Mouse (Mus musculus): Measurements from ENCODE around the gene Irf2bp1. TPM values are rescaled to one million over a fixed set of nuclear protein-coding genes. Genes with fewer than 3 reads are reported as not detected.
A peak's percentile ranks its signal among the peaks of the same experiment; 100 is the strongest.

The Irf2bp1 gene
- total RNA-seq, 2 experiments from 2014 or later, result 18.2 to 20.5 TPM

GRCm38 (mm10) chr7:19021048-19021447 lies 17.2 kb downstream of the Irf2bp1 start:
- intact Hi-C loops (cut with DNase I), result no loop called here
- no peak overlapping the region for H3K4me3 ChIP-seq
- no peak overlapping the region for H3K27ac ChIP-seq
- no peak for TF ChIP-seq CTCF (IDR thresholded peaks at IDR 0.05)
- DNase-seq, result no peak

- Histone ChIP-seq H3K4me3 (no peak overlapping the region), H3K27ac (no peak overlapping the region)
- no peak for TF ChIP-seq CTCF (IDR thresholded peaks at IDR 0.05)
- DNase-seq, result no peak
- intact Hi-C loops (cut with DNase I), result loop anchor here (2.0 kb wide), 2 partner anchors 16 to 126 kb away; no protein-coding TSS in a partner anchor
Observed at GRCm38 (mm10) chr7:19022189-19022958, 18.5 kb downstream of the Irf2bp1 start.

- peak; percentile 69 for TF ChIP-seq CTCF (IDR thresholded peaks at IDR 0.05)
- intact Hi-C loops (cut with DNase I), result loop anchor here (2.0 kb wide), 2 partner anchors 17 to 127 kb away; no protein-coding TSS in a partner anchor
- peak; percentile 81 for DNase-seq
- Histone ChIP-seq H3K27ac (peak within 1 kb of the TSS; percentile 89), H3K4me3 (peak within 1 kb of the TSS; percentile 84)
Observed at GRCm38 (mm10) chr7:19023357-19023814, 19.5 kb downstream of the Irf2bp1 start, which contains the start of gene Foxa3. Gene Foxa3, minus strand, starts transcription at chr7:19023538.

GRCm38 (mm10) chr7:19024096-19024506 lies 20.3 kb downstream of the Irf2bp1 start, which contains the start of gene Sympk:
Gene Sympk, plus strand, starts transcription at chr7:19024377.
- DNase-seq, result peak; percentile 98
- Histone ChIP-seq H3K4me3 (peak within 1 kb of the TSS; percentile 84), H3K27ac (peak within 1 kb of the TSS; percentile 89)
- no peak for TF ChIP-seq CTCF (IDR thresholded peaks at IDR 0.05)
- intact Hi-C loops (cut with DNase I), result no loop called here

- Histone ChIP-seq H3K27ac (peak overlapping the region; percentile 89), H3K4me3 (peak overlapping the region; percentile 84)
- no peak for TF ChIP-seq CTCF (IDR thresholded peaks at IDR 0.05)
- intact Hi-C loops (cut with DNase I), result no loop called here
- DNase-seq, result peak; percentile 61
Observed at GRCm38 (mm10) chr7:19024581-19025255, 20.9 kb downstream of the Irf2bp1 start.

- TF ChIP-seq CTCF (IDR thresholded peaks at IDR 0.05), result no peak
- no peak overlapping the region for H3K27ac ChIP-seq
- intact Hi-C loops (cut with DNase I), result no loop called here
- H3K4me3 ChIP-seq, result no peak overlapping the region
- no peak for DNase-seq
Observed at GRCm38 (mm10) chr7:19028067-19028466, 24.2 kb downstream of the Irf2bp1 start.

- Histone ChIP-seq H3K27ac (no peak overlapping the region), H3K4me3 (no peak overlapping the region)
- peak; percentile 73 for TF ChIP-seq CTCF (IDR thresholded peaks at IDR 0.05)
- peak; percentile 67 for DNase-seq
- intact Hi-C loops (cut with DNase I), result no loop called here
Observed at GRCm38 (mm10) chr7:19029084-19029653, 25.3 kb downstream of the Irf2bp1 start.

- Histone ChIP-seq H3K27ac (no peak overlapping the region), H3K4me3 (no peak overlapping the region)
- intact Hi-C loops (cut with DNase I), result no loop called here
- no peak for DNase-seq
- TF ChIP-seq CTCF (IDR thresholded peaks at IDR 0.05), result no peak
Observed at GRCm38 (mm10) chr7:19031641-19032040, 27.8 kb downstream of the Irf2bp1 start.

GRCm38 (mm10) chr7:19044616-19045015 lies 40.8 kb downstream of the Irf2bp1 start:
- TF ChIP-seq CTCF (IDR thresholded peaks at IDR 0.05), result no peak
- H3K27ac ChIP-seq, result no peak overlapping the region
- intact Hi-C loops (cut with DNase I), result no loop called here
- no peak for DNase-seq
- no peak overlapping the region for H3K4me3 ChIP-seq

- intact Hi-C loops (cut with DNase I), result no loop called here
- H3K27ac ChIP-seq, result peak overlapping the region; percentile 69
- H3K4me3 ChIP-seq, result no peak overlapping the region
- TF ChIP-seq CTCF (IDR thresholded peaks at IDR 0.05), result peak; percentile 14; the same call in 1 of the 2 replicates
- DNase-seq, result peak; percentile 88
Observed at GRCm38 (mm10) chr7:19046286-19047069, 42.6 kb downstream of the Irf2bp1 start.

- no peak for TF ChIP-seq CTCF (IDR thresholded peaks at IDR 0.05)
- intact Hi-C loops (cut with DNase I), result no loop called here
- DNase-seq, result no peak
- no peak overlapping the region for H3K27ac ChIP-seq
- no peak overlapping the region for H3K4me3 ChIP-seq
Observed at GRCm38 (mm10) chr7:19048006-19048527, 44.2 kb downstream of the Irf2bp1 start.

GRCm38 (mm10) chr7:19049252-19049651 lies 45.4 kb downstream of the Irf2bp1 start:
- H3K4me3 ChIP-seq, result no peak overlapping the region
- no peak for DNase-seq
- intact Hi-C loops (cut with DNase I), result no loop called here
- H3K27ac ChIP-seq, result no peak overlapping the region
- TF ChIP-seq CTCF (IDR thresholded peaks at IDR 0.05), result no peak
